Mouse (Mus musculus) hindlimb bud, embryonic 11.5 days (tissue): ENCODE results near the gene 2510002D24Rik.
A peak's percentile ranks its signal among the peaks of the same experiment; 100 is the strongest.
"Not testable (repeated sequence)": the region's sequence is repeated elsewhere in the genome, so short reads cannot be mapped to it uniquely, and the experiment has no call there.

ENCODE experiments used
- DNase-seq: peaks from one replicate; pipeline ENCODE4 v3.0.0-alpha.2; 2012; ENCODE audit warnings: low read depth, low spot score; ENCODE audit errors: extremely low spot score

Gene 2510002D24Rik

DNA sequence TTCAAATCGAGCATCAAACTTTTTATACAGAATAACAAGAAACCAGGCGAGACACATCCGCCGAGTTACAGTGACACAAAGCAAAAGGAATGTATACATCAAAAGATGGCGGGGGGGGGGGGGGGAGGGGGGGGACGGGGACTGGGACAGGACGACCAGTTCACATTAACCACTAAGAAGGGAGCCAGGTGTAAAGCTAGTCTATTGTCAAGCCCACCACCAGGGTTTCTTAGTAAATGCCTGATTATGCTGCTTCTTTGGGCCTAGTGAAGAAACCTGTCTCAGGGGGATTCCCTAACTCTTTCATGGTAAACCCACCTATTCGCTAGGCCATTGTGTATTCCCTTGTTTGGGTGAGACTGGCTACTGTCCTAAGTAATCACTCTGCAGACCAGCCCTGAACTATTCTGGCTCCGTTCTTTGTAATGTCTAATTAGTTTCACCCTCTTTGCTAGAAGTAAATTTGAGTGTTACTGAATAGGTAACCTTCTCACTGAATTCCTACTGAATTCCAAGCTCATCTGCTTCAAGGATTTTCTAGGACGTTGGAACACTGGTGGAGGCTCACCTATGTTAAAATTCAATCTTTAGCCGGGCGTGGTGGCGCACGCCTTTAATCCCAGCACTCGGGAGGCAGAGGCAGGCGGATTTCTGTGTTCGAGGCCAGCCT is 13.3 kb downstream of the 2510002D24Rik start:
- DNase-seq: not testable (repeated sequence)

DNA sequence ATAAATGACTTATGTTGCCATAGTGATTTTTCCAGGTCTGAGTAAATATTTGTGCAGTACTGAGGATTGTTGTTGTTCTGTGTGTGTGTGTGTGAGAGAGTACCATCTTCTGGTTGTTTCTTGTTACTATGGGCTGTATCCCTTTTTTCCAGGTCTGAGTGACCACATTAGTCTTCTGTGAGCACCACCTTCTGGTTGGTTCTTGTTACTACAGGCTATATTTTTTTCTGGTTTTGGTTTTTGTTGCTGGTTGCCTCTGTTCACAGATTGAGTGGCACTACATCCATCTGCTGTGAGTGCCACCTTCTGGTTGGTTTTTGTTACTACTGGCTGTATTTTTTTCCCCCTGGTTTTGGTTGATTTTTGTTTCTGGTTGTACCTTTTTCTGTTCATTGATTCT is 22.2 kb downstream of the 2510002D24Rik start:
- peak; percentile 24 for DNase-seq

DNA sequence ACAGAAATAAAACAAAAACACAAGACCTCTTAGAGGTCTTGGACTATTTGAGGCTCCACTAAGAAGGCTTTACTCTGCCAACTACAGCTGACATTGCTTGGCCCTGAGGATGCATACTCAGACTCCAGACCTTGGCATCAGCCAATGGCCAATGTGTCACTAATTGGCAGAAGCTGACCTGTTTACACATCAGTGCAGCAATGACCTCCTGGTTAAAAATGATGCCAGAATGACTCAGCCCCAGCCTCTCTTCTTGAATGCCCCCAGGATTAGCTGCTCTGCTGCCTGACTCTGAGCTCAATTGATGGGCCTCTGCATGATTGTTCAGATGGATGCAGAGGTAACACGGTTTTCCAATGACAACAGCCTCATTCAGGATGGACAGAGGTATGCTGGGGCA is 23.8 kb downstream of the 2510002D24Rik start:
- no peak for DNase-seq

DNA sequence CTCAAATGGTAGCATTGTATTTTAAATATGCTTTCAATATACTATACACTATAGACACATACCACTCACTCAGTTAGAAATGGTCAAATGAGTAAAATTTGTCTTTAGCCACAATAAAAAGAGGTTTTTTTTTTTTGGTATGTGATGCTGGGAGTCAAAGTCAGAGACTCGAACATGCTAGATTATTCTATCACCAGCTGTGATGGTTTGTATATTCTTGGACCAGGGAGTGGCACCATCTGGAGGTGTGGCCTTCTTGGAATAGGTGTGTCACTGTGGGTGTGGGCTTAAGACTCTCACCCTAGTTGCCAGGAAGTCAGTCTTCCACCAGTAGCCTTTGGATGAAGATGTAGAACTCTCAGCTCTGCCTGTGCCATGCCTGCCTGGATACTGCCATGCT is 34.1 kb downstream of the 2510002D24Rik start:
- not testable (repeated sequence) for DNase-seq

DNA sequence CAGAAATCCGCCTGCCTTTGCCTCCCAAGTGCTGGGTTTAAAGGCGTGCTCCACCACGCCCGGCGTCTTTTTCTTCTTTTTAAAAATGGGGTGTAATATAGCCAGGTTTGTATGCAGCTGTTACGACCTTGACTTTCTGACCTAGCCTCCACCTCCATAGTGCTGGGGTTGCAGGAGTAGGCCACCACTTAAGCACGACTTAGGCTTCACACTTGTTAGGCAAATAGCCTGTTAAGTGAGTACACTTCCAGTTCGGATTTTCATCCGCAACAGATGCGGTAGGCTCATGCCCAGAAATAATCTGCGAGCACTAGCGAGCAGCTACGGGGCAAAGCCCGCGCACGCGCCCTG is 39.7 kb downstream of the 2510002D24Rik start:
- peak; percentile 26 for DNase-seq

DNA sequence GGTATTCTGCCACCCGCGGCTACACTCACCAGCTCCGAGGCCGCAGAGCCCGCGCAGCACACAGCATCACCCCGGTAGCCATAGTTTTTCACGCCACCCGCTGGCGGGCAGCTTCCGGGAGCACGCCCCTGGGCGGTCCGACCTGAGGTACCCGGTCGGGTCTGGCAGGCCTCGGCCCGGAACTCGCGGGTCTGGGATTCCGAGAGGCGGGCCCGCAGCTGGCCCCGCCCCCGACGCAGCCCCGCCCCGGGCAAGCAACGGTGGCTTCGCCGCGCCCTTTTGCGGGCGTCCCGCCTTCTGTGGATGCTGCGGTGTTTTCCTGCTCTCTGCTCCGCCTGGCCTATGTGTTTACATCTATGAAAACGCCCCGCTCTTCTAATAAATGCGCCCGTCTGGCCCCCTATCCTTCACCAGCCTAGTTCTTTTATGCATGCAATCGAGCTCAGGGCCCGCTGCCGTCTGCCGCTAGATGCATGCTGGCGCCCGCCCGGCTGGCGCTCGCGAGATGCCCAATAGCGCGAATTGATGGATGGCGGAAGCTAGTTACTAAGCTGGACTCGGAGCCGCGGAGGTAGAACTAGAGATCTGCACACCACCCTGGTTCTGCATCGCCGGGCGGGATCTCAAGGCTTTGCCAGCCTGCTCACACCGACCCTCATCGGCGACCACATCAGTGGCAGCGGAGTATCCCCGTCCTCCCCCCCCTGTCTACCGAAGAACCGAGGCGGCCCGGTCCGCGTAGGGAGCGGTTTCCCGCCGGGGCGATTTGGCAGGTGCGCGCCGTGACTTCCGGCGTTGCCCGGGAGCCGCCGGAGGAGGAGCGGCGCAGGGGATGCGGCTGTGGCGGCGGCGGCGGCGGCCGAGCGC is 40.3 kb downstream of the 2510002D24Rik start, which contains the start of the genes Mrpl40 and Hira:
TSS of gene Mrpl40 (minus strand) at position 421 of the 867 bp plus-strand sequence.
TSS of gene Hira (plus strand) at position 596 of the 867 bp plus-strand sequence.
- peak; percentile 66 for DNase-seq

DNA sequence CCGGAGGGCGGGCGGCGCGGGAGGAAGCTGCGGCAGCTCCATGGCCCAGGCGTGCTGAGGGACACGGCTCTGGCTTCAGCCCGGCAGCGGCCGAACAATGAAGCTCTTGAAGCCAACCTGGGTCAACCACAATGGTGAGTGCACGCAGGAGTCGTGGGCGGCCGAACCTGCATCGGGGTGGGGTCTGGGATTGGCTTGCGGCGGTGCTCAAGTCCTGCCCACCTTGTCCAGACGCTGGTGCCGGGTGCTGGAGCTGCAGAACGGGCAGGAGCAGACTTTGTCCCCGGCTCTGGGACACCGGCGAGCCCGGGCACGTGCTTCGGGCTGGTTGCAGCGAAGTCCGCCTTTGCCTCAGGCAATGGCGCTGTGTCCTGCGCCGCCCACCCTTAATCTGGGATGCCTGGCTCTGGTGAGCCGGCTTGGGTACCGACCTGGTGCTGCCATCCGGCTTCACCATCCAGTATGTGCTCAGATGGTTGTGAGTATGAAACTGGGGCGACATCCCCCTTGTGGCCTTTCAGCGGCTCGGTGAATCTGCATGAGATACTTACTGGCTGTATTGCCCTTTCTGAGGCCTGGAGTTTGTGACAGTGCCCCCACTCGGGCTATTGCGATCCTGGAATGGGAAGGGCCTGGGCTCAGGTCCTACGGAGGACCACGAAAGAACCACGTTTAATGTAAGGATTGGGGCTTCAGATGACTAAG is 41.2 kb downstream of the 2510002D24Rik start:
- peak; percentile 22 for DNase-seq

DNA sequence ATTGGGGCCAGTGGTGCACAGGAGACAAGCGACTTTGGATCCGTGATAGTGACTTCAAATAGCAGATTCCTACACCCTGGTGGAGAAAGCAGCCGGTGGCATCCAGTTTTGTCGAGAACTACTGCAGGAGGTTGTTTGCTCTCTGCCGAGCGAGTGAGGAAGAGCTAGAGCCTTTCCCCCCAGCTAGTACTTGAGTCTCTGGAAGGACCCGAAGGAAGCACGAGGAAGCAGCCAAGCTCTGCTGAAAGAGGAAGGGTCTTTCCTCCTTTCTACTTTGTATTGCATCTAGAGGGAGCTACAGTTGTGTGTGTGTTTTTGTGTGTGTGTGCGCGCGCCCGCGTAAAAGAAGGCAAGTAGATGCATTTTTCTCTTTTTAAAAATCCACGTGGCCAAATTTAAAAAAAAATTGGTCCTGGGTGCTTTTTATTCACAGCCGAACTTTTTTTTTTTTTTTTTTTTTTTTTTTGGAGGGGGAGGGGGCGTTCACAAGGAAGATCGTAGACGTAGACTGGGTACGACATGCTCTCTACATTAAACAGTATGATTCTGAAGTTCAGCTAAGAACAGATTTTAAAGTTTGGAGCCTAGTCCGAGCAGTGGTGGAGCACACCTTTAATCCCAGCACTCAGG is 41.8 kb downstream of the 2510002D24Rik start:
- DNase-seq: no peak

DNA sequence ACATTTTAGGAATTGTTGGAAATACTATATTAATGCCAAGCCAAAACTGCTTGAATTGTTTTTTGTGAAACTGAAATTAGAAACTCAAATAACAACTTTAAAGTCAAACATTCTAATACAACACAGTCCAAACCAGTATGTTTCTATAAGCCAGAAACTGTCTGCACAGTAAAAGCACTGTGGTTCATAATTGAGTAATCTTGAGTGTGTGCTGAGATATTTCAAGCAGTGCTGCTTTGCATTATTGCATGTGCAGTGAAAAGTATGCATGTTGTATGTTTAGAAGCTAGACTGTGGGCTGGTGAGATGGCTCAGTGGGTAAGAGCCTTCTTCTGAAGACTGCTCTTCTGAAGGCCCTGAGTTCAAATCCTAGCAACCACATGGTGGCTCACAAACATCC is 47.7 kb downstream of the 2510002D24Rik start:
- no peak for DNase-seq
